Mouse (Mus musculus): ENCODE measurements around the gene Vamp2.

DNA sequence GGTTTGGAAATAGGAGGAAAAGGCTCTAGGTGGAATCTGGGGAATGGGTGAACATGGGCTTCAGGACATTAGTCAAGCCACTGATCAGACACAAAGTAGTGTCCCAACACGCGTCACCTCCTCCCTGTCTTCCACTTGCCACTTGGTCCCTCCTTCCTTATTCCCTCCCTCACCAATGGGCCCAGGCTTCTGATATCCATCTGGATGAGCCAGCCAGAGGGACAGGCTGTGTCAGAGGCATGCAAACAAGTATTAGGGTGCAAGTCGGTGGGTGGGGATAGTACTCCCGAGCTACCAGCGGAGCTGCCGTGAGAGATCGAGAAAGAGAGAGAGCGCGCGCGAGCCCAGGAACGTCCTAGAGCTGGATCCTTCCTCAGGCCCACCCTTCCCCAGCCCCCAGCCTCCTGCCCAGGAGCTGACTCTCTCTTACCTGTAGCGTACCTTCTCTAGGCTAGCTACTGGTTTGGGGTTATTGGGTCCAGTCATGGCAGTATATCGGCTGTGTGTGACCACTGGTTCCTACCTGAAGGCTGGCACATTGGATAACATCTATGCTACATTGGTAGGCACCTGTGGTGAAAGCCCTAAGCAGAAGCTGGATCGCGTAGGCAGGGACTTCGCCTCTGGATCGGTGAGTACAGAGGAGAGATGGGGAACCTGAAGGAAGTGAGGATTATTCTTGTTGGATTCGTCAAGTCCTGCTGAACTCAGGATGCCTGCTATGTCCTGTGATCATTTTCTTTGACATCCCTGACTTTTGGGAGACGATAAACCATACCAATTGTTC lies 37.8 kb downstream of the Vamp2 start:
- TF ChIP-seq POLR2A (IDR thresholded peaks at IDR 0.05; ENCODE audit: low read depth, low read length) (no peak), CTCF (IDR thresholded peaks at IDR 0.05; ENCODE audit: borderline replicate concordance, insufficient read depth, low read length) (no peak)

Data from embryonic fibroblast, embryonic 13.5 days (primary cell).